Mouse (Mus musculus) kidney, postnatal 0 days (tissue): ENCODE measurements around the gene Nr4a2. TPM values are rescaled to one million over a fixed set of nuclear protein-coding genes. Genes with fewer than 3 reads are reported as not detected.
A peak's percentile ranks its signal among the peaks of the same experiment; 100 is the strongest.

ENCODE experiments used
- ATAC-seq: fragments of 200-750 bp; cut with Nextera tagmentation; replicated peaks from 2 replicates; pipeline ENCODE4 v1.8.0; 2017; ENCODE audit warnings: low read depth, moderate number of reproducible peaks, moderate TSS enrichment, moderate library complexity; ENCODE audit not compliant: low FRiP score
- DNase-seq: peaks from one replicate; pipeline ENCODE4 v3.0.0-alpha.2; 2016; ENCODE audit warnings: low spot score
- H3K27ac ChIP-seq: fragments of 300-500 bp; sonication (generic); 2 replicates; pipeline ENCODE4 v1.5.1; 2014; ENCODE audit warnings: mild to moderate bottlenecking
- H3K27me3 ChIP-seq: fragments of 300-500 bp; sonication (generic); 2 replicates; pipeline ENCODE4 v1.6.1; 2014; ENCODE audit warnings: low read length, mixed read lengths; ENCODE audit not compliant: insufficient read depth
- H3K36me3 ChIP-seq: fragments of 300-500 bp; sonication (generic); 2 replicates; pipeline ENCODE4 v1.6.1; 2014; ENCODE audit warnings: low read length, mixed read lengths; ENCODE audit not compliant: insufficient read depth
- H3K4me1 ChIP-seq: fragments of 300-500 bp; sonication (generic); replicated peaks from 2 replicates; pipeline ENCODE4 v1.6.1; 2014; ENCODE audit warnings: antibody characterized with exemption, low read length, mixed read lengths; ENCODE audit not compliant: insufficient read depth
- H3K4me2 ChIP-seq: fragments of 300-500 bp; sonication (generic); 2 replicates; pipeline ENCODE4 v1.6.1; 2014; ENCODE audit warnings: mild to moderate bottlenecking, low read length, moderate library complexity, mixed read lengths
- H3K4me3 ChIP-seq: fragments of 300-500 bp; sonication (generic); replicated peaks from 2 replicates; pipeline ENCODE4 v1.5.1; 2014; ENCODE audit warnings: low read depth, low read length
- H3K9ac ChIP-seq: fragments of 300-500 bp; sonication (generic); 2 replicates; pipeline ENCODE4 v1.6.1; 2014; ENCODE audit warnings: low read depth, low read length
- H3K9me3 ChIP-seq: fragments of 300-500 bp; sonication (generic); replicated peaks from 2 replicates; pipeline ENCODE4 v1.6.1; 2016; ENCODE audit warnings: low read length, inconsistent platforms, mixed read lengths
- CTCF ChIP-seq: IDR thresholded peaks from 2 replicates; pipeline ENCODE4 v1.5.1; 2016; ENCODE audit warnings: antibody characterized with exemption, low read depth, mild to moderate bottlenecking, moderate library complexity
- WGBS: fragments of 180-500 bp; shearing (Covaris S2); extraction: QIAGEN DNeasy Blood & Tissue Kit; methylation state at CpG from one replicate; pipeline ENCODE4 v1.1.7; 2014; 5-methylcytosine and 5-hydroxymethylcytosine counted together
- polyA plus RNA-seq: library from polyadenylated mRNA; unstranded; fragments of >200 nt; fragmentation: Nextera tagmentation; extraction: Ambion mirVana; gene quantifications from 2 replicates; pipeline ENCODE4 v1.2.1, GENCODE M21; 2015

The Nr4a2 gene
- polyA plus RNA-seq, result 1.9 and 2.0 TPM in 2 replicates

- H3K36me3 ChIP-seq, result no peaks in the 10 kb centered on the region
- H3K4me1 ChIP-seq, result 0 out of 2 replicates have a peak, but pooled peaks cover 3% of the 10 kb centered on the region
- no peak for TF ChIP-seq CTCF
- peak within 1 kb of the TSS; percentile 94 for H3K4me2 ChIP-seq
- peak within 1 kb of the TSS; percentile 90 for H3K27ac ChIP-seq
- DNase-seq (peak; percentile 81), ATAC-seq (peak; percentile 92)
- H3K9ac ChIP-seq, result peak within 1 kb of the TSS; percentile 95
- no peaks in the 10 kb centered on the region; the same call in 1 of the 2 replicates for H3K27me3 ChIP-seq
- no peaks in the 10 kb centered on the region for H3K9me3 ChIP-seq
- WGBS, result 9% methylated on average over 57 of the region's 69 CpGs
- H3K4me3 ChIP-seq, result peak within 1 kb of the TSS; percentile 91
Observed at GRCm38 (mm10) chr2:57123991-57124840, at the start of gene Nr4a2. Nr4a2 (minus strand) TSS chr2:57124003.

GRCm38 (mm10) chr2:57165416-57165815, 41.6 kb upstream of the Nr4a2 start:
- no peak for DNase-seq

GRCm38 (mm10) chr2:57156814-57157213, 33.0 kb upstream of the Nr4a2 start:
- H3K36me3 ChIP-seq, result no peaks in the 10 kb centered on the region
- no peaks in the 10 kb centered on the region for H3K4me1 ChIP-seq
- peak; percentile 40 for DNase-seq
- no peak overlapping the region for H3K4me2 ChIP-seq
- H3K9me3 ChIP-seq, result no peaks in the 10 kb centered on the region
- TF ChIP-seq CTCF, result no peak
- H3K27me3 ChIP-seq, result no peaks in the 10 kb centered on the region
- WGBS, result 40% methylated on average over 9 of the region's 9 CpGs
- H3K27ac ChIP-seq, result no peak overlapping the region
- H3K4me3 ChIP-seq, result no peak overlapping the region
- H3K9ac ChIP-seq, result no peak overlapping the region
- no peak for ATAC-seq

More at GRCm38 (mm10) chr2:57165416-57165815, 41.6 kb upstream of the Nr4a2 start:
- no peak for ATAC-seq
- H3K4me2 ChIP-seq, result no peak overlapping the region
- no peak overlapping the region for H3K9ac ChIP-seq
- no peaks in the 10 kb centered on the region for H3K27me3 ChIP-seq
- WGBS, result 89% methylated on average over 1 of the region's 1 CpGs
- no peak for TF ChIP-seq CTCF
- no peaks in the 10 kb centered on the region for H3K4me1 ChIP-seq
- H3K27ac ChIP-seq, result no peak overlapping the region
- no peaks in the 10 kb centered on the region for H3K9me3 ChIP-seq
- no peak overlapping the region for H3K4me3 ChIP-seq
- no peaks in the 10 kb centered on the region for H3K36me3 ChIP-seq

- TF ChIP-seq CTCF, result no peak
- H3K27ac ChIP-seq, result no peak overlapping the region
- no peaks in the 10 kb centered on the region for H3K27me3 ChIP-seq
- WGBS, result 78% methylated on average over 4 of the region's 4 CpGs
- no peak overlapping the region for H3K4me3 ChIP-seq
- no peak for ATAC-seq
- H3K9ac ChIP-seq, result no peak overlapping the region
- H3K4me1 ChIP-seq, result no peaks in the 10 kb centered on the region
- no peaks in the 10 kb centered on the region for H3K9me3 ChIP-seq
- H3K4me2 ChIP-seq, result no peak overlapping the region
- no peak for DNase-seq
- H3K36me3 ChIP-seq, result no peaks in the 10 kb centered on the region
Observed at GRCm38 (mm10) chr2:57149796-57150195, 26.0 kb upstream of the Nr4a2 start.

GRCm38 (mm10) chr2:57148231-57148630, 24.4 kb upstream of the Nr4a2 start:
- Histone ChIP-seq H3K4me1 (no peaks in the 10 kb centered on the region), H3K27ac (no peak overlapping the region), H3K27me3 (no peaks in the 10 kb centered on the region), H3K9ac (no peak overlapping the region), H3K9me3 (no peaks in the 10 kb centered on the region), H3K36me3 (no peaks in the 10 kb centered on the region), H3K4me3 (no peak overlapping the region), H3K4me2 (no peak overlapping the region)
- 89% methylated on average over 2 of the region's 2 CpGs for WGBS
- DNase-seq, result no peak
- ATAC-seq, result no peak
- TF ChIP-seq CTCF, result no peak

GRCm38 (mm10) chr2:57145646-57146421, 22.0 kb upstream of the Nr4a2 start:
- H3K9ac ChIP-seq, result no peak overlapping the region
- H3K36me3 ChIP-seq, result no peaks in the 10 kb centered on the region
- H3K27ac ChIP-seq, result no peak overlapping the region
- H3K9me3 ChIP-seq, result no peaks in the 10 kb centered on the region
- ATAC-seq (no peak), DNase-seq (no peak)
- no peak overlapping the region for H3K4me3 ChIP-seq
- no peaks in the 10 kb centered on the region for H3K27me3 ChIP-seq
- TF ChIP-seq CTCF, result no peak
- no peak overlapping the region for H3K4me2 ChIP-seq
- 86% methylated on average over 5 of the region's 5 CpGs for WGBS
- no peaks in the 10 kb centered on the region for H3K4me1 ChIP-seq
